Mouse (Mus musculus) cerebellum, postnatal 25 days (tissue): ENCODE measurements around the gene Pnma3.
"Not testable (repeated sequence)": the region's sequence is repeated elsewhere in the genome, so short reads cannot be mapped to it uniquely, and the experiment has no call there.

Source experiments
- DNase-seq, 2 experiments: peaks; one replicate each; pipeline ENCODE4 v3.0.0; 2021; ENCODE audit warnings: mixed read lengths in 2 of 2

Pnma3 gene

GRCm38 (mm10) chrX:73064415-73064793, at the start of gene Pnma3:
Pnma3 (plus strand) TSS chrX:73064787.
- peak; percentile 25 to 38 for DNase-seq

GRCm38 (mm10) chrX:73037003-73037402, 27.6 kb upstream of the Pnma3 start, which contains the start of gene Pnma5:
Pnma5 (minus strand) TSS chrX:73037103.
- no peak for DNase-seq

- no peak for DNase-seq
These were observed 25.8 kb upstream of the Pnma3 start for GRCm38 (mm10) chrX:73038831-73039230.

GRCm38 (mm10) chrX:73039666-73040065, 24.9 kb upstream of the Pnma3 start:
- DNase-seq, result no peak

GRCm38 (mm10) chrX:73053860-73054563, 10.6 kb upstream of the Pnma3 start:
- DNase-seq, result peak; percentile 95 to 96

- no peak for DNase-seq
These were observed 3.1 kb upstream of the Pnma3 start for GRCm38 (mm10) chrX:73061528-73061927.

- DNase-seq, result no peak
These were observed 2.3 kb upstream of the Pnma3 start for GRCm38 (mm10) chrX:73062323-73062722.

GRCm38 (mm10) chrX:73063512-73064414, 824 bp upstream of the Pnma3 start:
- DNase-seq, result peak; percentile 48 to 57

- peak; percentile 17 to 20 for DNase-seq
These were observed 2.3 kb downstream of the Pnma3 start for GRCm38 (mm10) chrX:73066765-73067312.

- DNase-seq, result not testable (repeated sequence)
These were observed 17.9 kb downstream of the Pnma3 start, which contains the start of gene Xlr4a for GRCm38 (mm10) chrX:73082267-73083055. Xlr4a (minus strand) TSS chrX:73082478.

- DNase-seq, result peak in 1 of 2 experiments; percentile 2
These were observed 32.4 kb downstream of the Pnma3 start, which contains the start of gene Xlr3a for GRCm38 (mm10) chrX:73096941-73097508. Xlr3a (minus strand) TSS chrX:73097095.

GRCm38 (mm10) chrX:73116747-73117146, 52.2 kb downstream of the Pnma3 start, which contains the start of gene Gm14685:
Gm14685 (plus strand) TSS chrX:73117047.
- DNase-seq, result not testable (repeated sequence)
